Mouse (Mus musculus): ENCODE results near the gene Ptprg.

DNA sequence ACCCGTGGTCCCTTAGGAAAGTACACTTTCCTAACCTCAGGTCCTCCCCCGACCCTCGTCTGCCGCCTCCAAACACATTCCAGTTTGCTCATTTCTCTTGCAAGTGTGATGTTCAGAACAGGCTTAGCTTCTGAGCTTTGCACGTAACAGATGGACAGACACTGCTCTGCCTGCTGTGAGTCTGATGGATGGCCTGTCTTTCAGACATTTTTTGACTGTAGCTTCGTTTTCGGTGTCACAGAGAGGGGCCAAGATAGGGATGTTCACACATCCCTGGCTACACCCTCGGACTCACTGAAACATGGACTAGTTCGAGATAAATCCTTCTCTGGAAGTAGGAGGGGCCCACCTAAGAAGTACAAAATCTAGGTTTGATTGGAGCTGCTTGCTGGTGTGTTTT, 339.3 kb downstream of the Ptprg start:
- TF ChIP-seq CTCF (IDR thresholded peaks at IDR 0.05; ENCODE audit: low read depth) (no peak), EP300 (IDR thresholded peaks at IDR 0.05; ENCODE audit: low read depth) (no peak)
